Mouse (Mus musculus) kidney, adult 2 months (tissue): ENCODE results near the gene Rap1gap2.

Source experiments
- CTCF ChIP-seq: fragments of 200-500 bp; conservative IDR thresholded peaks from 2 replicates; pipeline ENCODE4 v1.5.1; 2011; ENCODE audit warnings: low read depth, mild to moderate bottlenecking, control low read depth, low read length, moderate library complexity, mixed read lengths; ENCODE audit not compliant: insufficient read depth, insufficient read length
- POLR2A ChIP-seq: fragments of 200-500 bp; IDR thresholded peaks from one replicate; pipeline ENCODE4 v1.6.1; 2011; ENCODE audit warnings: low read depth, low read length, control low read depth

DNA sequence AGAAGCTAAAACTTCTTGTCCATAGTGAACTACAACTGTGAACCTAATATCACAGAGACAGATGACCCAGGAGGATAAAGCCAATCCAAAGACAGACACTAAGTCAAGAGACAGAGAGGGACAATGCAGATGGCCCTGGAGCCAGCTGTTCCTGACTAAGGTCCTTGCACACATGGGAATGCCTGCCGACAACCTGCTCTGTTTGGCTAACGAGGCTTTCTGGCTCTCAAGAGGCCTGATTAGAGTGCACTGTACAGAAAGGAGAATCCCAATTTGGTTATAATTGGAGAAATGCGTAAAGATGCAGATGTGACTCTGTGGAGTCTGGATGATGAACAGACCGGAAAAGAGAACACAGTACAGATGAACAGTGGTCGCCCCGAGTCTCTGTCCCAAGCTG is 104.4 kb downstream of the Rap1gap2 start:
- no peak for TF ChIP-seq CTCF
- TF ChIP-seq POLR2A = no peak
